Mouse (Mus musculus) c-Kit-negative CD71-positive TER-119-positive erythroid progenitor cells, embryonic 14.5 days (primary cell): Measurements from ENCODE around the gene Slc9a7.

Source experiments
- DNase-seq: peaks from one replicate; pipeline ENCODE4 v3.0.0-alpha.2; 2013; ENCODE audit warnings: low read depth, low spot score

Slc9a7 gene

DNA sequence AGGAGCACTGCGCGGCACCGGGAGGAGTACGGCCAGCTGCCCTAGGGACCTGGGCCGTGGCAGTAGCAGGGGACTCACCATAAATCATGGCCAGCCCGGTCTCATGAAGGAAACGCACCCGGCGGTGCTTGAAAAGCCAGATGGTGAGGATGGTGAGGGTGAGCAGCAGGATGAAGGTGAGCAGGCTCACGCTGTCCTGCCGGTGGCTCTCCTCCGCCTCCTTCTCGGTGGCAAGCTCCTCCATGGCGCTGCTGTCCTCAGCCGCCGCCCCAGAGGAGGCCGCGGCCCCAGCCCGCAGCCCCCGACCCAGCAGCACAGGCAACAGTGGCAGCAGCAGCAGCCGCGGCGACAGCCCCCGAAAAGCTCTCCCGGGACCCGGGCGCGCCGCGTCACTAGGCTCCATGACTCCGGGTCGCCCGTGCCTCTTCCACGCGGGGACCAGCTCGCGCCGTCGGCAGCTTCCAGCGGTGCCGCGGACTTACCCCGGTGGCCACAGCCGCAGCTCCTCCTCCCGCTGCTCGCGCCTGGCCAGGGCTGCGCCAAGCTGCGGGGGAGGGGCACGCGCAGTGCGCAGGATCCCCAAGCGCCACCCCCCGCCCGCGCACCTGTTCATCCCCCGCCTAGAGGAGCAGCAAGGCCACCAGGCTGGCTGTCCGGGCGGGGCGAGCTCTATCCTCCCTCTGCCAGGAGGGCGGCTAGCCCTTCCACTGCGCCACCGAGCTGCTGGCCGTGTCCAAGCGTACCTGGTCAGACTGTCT lies at the start of gene Slc9a7:
TSS of gene Slc9a7 (minus strand) at position 526 of the 758 bp plus-strand sequence.
- no peak for DNase-seq

DNA sequence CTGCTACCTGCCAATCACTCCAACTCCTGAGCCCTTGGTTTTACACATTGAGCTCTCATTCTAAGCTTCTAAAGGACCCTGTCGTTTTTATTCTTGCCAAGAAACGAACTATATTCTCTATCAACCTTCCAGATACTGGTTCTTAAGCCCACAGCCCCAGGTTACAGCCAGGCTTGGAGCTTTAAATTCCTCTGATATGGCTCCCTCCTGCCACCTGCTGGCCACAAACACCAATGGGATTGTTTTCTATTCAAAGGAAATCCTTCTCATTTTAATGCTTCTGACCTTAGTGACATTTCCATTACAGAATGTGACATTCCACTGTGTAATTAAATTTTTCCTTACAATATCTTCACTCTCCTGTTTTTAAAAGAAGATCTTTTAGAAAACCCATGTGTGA lies 44.1 kb upstream of the Slc9a7 start:
- DNase-seq: no peak

DNA sequence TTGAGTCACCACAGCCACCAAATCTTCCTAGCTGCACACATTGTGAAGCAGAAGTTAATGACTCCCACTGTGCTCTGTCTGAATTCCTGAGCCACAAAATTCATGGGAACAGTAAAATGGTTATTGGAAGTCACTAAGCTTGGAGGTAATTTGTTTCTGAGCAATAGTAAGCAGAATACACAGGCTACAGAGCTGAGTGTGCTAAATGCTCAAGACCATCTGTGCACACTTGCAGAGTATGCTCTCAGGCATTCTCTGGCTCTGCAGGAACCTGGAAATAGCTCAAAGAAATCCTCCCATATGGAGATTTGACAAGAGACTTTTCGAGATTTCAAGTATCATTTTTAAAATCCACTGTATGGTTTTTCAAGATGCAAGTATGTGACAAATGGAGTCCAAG lies 41.1 kb upstream of the Slc9a7 start:
- DNase-seq: no peak

GRCm38 (mm10) chrX:20307215-20307614 lies 15.6 kb upstream of the Slc9a7 start:
- no peak for DNase-seq

- no peak for DNase-seq
Measured at GRCm38 (mm10) chrX:20305941-20306340, 14.3 kb upstream of the Slc9a7 start.

DNA sequence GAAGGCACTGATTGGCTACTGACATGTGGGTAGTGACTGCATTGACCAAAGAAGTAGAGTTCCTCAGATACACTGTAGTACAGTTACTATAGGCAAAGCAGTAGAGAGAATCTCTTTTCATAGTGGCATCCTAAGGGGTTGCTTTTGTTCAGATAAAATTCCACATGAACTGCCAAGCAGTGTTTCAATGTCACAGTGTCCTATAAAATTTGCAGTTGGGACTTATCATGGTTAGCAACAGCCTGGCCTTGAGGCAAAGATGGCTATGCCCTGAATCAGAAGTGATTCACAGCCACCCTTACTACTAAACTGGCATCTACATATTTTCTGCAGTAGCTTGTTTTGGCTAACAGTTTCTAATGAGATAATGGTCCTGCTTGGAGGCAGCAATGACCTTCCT lies 11.7 kb upstream of the Slc9a7 start:
- no peak for DNase-seq

- no peak for DNase-seq
Measured at GRCm38 (mm10) chrX:20292040-20292417, 422 bp upstream of the Slc9a7 start.

- DNase-seq: no peak
Measured at GRCm38 (mm10) chrX:20290715-20291114, 892 bp downstream of the Slc9a7 start.

DNA sequence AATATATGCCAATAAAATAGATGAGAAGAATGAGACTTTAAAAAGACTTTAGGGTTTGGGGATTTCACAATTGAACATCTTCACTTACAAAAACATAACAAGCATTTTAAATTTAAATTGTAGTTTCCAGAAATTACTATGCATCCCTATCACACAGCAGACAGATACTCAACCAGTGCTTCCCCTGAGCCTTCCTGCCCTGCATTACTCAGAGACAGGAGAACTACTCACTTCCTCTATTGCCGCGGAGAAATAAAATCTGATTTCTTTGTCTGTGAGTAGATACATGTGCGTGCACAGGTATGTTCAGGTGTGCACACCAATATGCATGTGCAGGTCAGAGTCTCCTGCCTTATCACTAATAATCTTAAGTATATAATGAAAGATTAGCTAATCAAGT lies 2.9 kb downstream of the Slc9a7 start:
- no peak for DNase-seq

- DNase-seq: no peak
Measured at GRCm38 (mm10) chrX:20286254-20286653, 5.4 kb downstream of the Slc9a7 start.

DNA sequence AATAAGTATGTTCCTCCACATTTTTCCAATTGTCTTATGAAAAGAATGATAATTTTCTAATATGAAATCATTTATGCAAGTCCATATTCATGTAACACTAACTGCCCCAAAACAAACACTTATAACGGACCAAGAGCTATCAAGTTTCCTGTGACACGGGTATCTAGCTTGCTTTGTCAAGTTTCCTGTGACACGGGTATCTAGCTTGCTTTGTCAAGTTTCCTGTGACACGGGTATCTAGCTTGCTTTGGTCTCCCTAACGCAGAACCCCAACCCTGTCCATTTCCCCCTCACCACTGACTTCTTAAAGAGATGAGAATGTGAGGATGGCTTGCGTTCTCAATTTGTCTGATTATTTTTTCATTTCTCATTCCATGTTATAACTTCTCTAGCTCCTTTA lies 12.2 kb downstream of the Slc9a7 start:
- no peak for DNase-seq

DNA sequence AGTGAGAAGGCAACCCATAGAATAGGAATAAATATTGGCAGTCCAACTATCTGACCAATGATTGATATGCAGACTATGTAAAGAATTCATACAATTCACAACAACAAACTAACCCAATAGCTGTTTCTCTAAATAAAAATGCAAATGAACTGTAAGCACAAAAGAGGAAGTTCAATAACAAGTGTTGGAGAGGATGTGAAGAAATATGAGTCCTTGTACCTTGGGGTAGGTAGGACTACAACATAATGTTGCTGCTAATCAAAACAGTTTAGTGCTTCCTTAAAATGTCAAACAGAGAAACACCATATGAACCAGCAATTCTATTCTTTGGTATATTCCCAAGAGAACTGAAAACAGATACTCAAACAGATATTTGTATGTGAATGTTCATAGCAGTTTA lies 17.8 kb downstream of the Slc9a7 start:
- DNase-seq: no peak

DNA sequence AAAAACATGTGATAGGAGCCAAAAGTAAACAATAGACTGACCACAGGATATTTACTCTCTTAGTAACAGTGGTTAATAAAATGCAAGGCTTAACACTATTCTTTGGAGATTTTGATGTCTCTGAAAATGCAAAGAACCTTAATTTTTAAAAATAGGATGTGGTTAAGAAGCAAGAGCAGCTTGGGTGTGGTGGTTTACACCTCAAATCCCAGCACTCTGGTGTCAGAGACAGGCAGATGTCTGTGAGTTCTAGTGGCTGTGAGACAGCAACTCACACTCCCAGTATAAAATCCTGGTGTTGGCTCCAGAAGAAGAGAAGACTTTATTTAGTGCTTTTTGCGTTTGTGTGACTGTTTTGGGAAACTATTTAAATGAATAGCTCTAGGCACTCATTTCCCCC lies 19.6 kb downstream of the Slc9a7 start:
- DNase-seq: no peak

DNA sequence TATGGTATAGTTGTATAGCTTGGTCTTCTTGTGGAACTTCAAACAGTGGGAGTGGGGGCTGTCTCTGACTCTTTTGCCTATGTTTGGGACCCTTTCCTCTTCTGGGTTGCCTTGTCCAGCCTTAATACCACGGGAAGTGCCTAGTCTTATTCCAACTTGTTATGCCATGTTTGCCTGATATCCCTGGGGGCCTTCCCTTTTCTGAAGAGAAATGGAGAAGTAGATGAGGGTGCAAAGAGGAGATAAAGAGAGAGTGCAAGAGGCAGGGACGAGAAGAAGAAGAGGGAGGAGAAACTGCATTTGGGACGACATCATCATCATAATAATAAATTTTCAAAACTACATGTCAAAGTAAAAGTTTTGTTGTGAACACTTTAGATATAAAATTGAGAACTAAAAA lies 21.6 kb downstream of the Slc9a7 start:
- no peak for DNase-seq

DNA sequence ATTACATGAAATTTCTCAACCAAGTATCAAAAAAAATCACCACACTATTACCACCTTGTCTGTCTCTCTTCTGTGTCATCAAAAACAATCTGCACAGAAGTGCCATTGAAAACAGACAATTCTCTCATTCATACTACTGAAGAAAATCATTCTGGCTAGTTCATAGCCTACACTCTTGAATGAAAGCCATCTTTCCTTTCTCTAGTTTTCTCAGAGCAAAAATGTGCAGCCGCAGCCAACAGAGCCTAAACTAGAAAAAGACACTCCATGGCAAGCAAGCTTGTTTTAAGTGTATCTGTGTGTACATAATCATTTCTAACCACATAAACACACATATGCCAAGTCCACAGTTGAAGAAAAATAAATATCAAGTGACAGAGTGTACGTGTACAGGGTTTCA lies 27.2 kb downstream of the Slc9a7 start:
- DNase-seq: no peak

DNA sequence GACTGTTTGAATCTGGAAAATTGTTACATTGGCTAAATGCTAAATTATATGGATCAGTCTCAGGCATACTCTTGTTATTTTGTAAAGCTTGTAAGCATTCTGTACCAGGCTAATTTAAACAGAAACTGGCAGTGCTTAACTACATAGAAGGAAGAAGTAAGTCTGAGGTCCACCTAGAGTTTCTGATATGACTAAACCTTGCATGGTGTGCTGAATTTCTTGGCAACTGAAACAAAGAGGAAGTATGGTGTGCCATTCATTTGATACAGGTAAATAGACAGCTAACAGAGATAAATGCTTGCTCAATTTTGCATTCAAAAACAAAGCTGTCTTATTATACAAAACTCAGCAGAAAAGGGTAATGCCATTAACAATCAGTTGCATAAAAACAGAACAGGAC lies 63.5 kb downstream of the Slc9a7 start:
- no peak for DNase-seq

DNA sequence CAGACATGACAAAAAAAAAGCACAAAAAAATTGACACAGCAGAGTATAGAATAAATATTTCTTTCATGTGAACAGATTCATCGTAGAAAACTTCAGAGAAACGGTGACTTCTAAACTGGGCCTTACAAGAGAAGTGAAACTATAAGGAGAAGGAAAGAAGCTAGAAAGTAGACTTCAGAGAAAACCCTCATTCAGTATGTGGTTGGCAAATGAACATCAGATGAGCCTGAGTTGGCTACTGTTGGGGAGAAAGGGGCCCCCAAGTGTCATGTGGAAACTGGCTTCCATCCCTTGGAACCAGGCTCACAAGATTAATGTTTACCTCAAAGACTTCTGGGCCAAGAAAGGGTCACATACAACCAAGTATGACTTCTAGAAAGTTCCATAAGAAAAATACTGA lies 70.1 kb downstream of the Slc9a7 start:
- no peak for DNase-seq

- no peak for DNase-seq
Measured at GRCm38 (mm10) chrX:20185616-20186015, 106.0 kb downstream of the Slc9a7 start.

DNA sequence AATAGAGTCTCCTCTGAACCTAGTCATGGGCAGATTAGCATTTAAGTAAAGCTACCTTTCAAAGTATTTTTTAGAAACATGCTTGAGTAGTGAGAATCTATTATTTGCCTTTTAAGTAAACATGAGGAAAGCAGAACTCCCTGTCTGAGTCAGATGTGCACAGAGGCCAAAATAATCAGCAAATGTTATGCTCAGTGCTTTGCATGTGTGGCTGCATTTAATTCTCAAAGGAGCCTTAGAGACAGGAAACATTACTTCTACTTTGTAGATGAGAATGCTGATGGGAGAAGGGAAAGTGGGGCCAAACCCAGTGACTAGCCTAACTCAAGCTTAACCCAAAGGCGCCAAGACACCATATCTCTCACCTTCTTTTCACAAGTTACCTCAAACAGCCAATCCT lies 114.8 kb downstream of the Slc9a7 start:
- DNase-seq: no peak

DNA sequence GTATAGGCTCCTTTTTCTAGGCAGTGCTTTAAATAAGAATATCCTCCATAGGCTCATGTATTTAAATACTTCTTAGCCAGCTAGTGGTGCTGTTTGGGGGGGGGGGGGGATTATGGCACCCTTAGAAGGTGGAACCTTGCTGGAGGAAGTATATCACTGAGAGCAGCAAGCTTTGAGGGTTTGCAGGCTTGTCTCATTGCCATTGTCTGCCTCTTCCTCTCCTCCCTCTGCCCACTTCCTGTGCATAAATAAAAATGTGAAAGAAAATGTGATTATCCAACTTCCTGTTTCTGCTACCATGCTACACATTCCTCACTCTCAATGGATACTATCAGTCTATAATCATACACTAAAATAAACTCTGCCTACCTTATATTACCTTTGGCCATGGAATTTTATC lies 123.2 kb downstream of the Slc9a7 start:
- no peak for DNase-seq

GRCm38 (mm10) chrX:20164984-20165383 lies 126.6 kb downstream of the Slc9a7 start:
- DNase-seq: no peak

- DNase-seq: no peak
Measured at GRCm38 (mm10) chrX:20162322-20162711, 129.3 kb downstream of the Slc9a7 start.

DNA sequence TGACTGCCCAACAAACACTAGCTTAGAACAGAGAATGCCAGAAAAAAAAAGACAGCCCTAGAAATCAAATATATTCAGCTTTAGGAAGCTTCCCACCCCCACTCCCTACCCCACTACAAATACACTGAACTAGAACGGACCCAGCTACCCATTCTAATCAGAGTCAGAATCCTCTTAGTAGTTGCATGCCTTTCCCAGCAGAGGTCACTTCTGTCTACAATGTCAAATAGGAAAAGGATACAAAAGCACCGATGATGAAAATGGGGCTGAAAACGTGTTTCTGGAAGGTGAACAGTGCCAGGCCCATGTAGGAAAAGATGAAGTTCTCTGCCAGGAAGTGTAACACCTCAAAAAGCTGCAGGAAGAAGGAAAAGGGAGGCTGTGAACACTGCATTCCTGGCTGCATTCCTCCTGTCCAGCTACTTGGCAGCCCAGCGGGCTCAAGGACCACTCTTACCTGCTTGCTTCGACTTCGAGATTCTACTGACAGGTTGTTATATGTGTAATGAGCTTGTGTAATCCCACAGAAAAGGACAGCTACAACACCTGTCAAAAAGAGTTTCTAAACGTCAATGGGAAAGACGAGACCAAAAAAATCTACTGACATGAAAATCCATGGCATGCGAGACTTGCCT lies 129.8 kb downstream of the Slc9a7 start:
- no peak for DNase-seq

DNA sequence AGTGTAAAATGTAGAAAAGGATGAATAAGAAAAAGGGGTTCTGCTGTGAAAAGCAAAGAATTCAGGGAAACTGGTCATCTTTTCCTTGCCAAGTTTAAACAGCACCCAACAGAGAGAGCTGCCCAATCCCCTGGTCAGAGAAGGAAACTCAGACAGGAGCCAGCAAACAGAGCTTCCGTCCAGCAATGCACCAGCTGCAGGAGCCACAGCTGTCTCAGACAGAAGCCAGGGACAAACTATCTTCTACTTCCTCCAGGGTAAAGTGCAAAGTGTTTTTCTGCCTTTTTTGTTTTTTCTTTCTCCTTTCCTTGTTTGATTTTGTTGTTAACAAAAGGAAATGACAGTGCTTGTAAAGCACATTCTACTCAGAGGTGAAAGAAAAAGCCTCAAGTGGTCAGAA lies 131.3 kb downstream of the Slc9a7 start:
- no peak for DNase-seq
